Comparison of ENCODE assay signal across 16 mouse cellular contexts in genomic region chr10:10460113-10460512, GRCm38 (mm10). TPM values are rescaled to one million over a fixed set of nuclear protein-coding genes. Genes with fewer than 3 reads are reported as not detected.
"Had no signal": no experiment of that assay in that cellular context is flagged by ENCODE, and none has a peak within 500 bp of the region (broad histone marks: within the 10 kb centered on the region; RNA-seq: fewer than 3 reads in every experiment).

No protein-coding gene starts in this region.

- H3K27me3 ChIP-seq: midbrain, embryonic 12.5 days; neural tube, embryonic 12.5 days; stomach, embryonic 15.5 days had no signal

- H3K36me3 ChIP-seq: midbrain, embryonic 10.5 days; midbrain, embryonic 12.5 days; neural tube, embryonic 12.5 days; stomach, embryonic 15.5 days had no signal

- ATAC-seq: midbrain, embryonic 16.5 days had no signal

- H3K27ac ChIP-seq: liver, embryonic 14.5 days; midbrain, embryonic 10.5 days; midbrain, embryonic 12.5 days; neural tube, embryonic 12.5 days; stomach, embryonic 15.5 days; stomach, postnatal 0 days had no signal

- DNase-seq: lung, adult 18-20 months; lung, embryonic 14.5 days; lung, postnatal 10 days; lung, postnatal 4 days; midbrain, embryonic 14.5 days; right cerebral cortex, postnatal 14 days; thymus, postnatal 14 days; thymus, postnatal 36 days had no signal

- H3K4me3 ChIP-seq: midbrain, embryonic 10.5 days; midbrain, embryonic 12.5 days; neural tube, embryonic 12.5 days; stomach, embryonic 15.5 days had no signal

- H3K4me1 ChIP-seq: midbrain, embryonic 12.5 days; neural tube, embryonic 12.5 days; stomach, embryonic 15.5 days had no signal

- H3K9me3 ChIP-seq: midbrain, embryonic 10.5 days; midbrain, embryonic 12.5 days; neural tube, embryonic 12.5 days; stomach, embryonic 15.5 days had no signal

RNA-seq across cellular contexts. Expression of gene Adgb, which starts 12.0 kb away (rescaled TPM):
- total RNA-seq: megakaryocyte-erythroid progenitor cell, adult 5-6 weeks had no signal
